Mouse (Mus musculus) bone marrow, adult 2 months (tissue): ENCODE results near the gene Tcf20. TPM values are rescaled to one million over a fixed set of nuclear protein-coding genes. Genes with fewer than 3 reads are reported as not detected.
"Not testable (repeated sequence)": the region's sequence is repeated elsewhere in the genome, so short reads cannot be mapped to it uniquely, and the experiment has no call there.

ENCODE experiments used
- H3K27ac ChIP-seq: fragments of 200-500 bp; 2 replicates; pipeline ENCODE4 v1.5.1; 2012; ENCODE audit warnings: low read depth, mild to moderate bottlenecking, control low read depth, inconsistent platforms, low read length; ENCODE audit not compliant: control insufficient read depth, poor library complexity, insufficient read depth
- H3K4me1 ChIP-seq: fragments of 200-500 bp; 2 replicates; pipeline ENCODE4 v1.6.1; 2011; ENCODE audit warnings: low read length; ENCODE audit not compliant: control insufficient read depth, insufficient read depth
- H3K4me3 ChIP-seq: fragments of 200-500 bp; replicated peaks from 2 replicates; pipeline ENCODE3; 2011; ENCODE audit warnings: mild to moderate bottlenecking, low read depth, low read length, control low read depth; ENCODE audit not compliant: control insufficient read depth
- CTCF ChIP-seq: fragments of 200-500 bp; IDR thresholded peaks from 2 replicates; pipeline ENCODE4 v1.5.1; 2011; ENCODE audit warnings: low read length, control low read depth; ENCODE audit not compliant: control insufficient read depth, insufficient read depth
- POLR2A ChIP-seq: fragments of 200-500 bp; IDR thresholded peaks from 2 replicates; pipeline ENCODE4 v1.6.1; 2011; ENCODE audit warnings: low read depth, mild to moderate bottlenecking, control low read depth, low read length, borderline replicate concordance; ENCODE audit not compliant: control insufficient read depth
- WGBS: fragments of 180-500 bp; shearing (Covaris S2); methylation state at CpG from one replicate; pipeline ENCODE4 v1.1.7; 2018; 5-methylcytosine and 5-hydroxymethylcytosine counted together
- polyA plus RNA-seq: library from polyadenylated mRNA; stranded (reverse); fragments of >200 nt; gene quantifications from 2 replicates; pipeline ENCODE4 v1.2.4, GENCODE M21; 2011; ENCODE audit warnings: low replicate concordance; ENCODE audit not compliant: missing spikeins, insufficient read depth, insufficient read length

Gene Tcf20
- polyA plus RNA-seq, 1 experiment = 26.4 TPM

DNA sequence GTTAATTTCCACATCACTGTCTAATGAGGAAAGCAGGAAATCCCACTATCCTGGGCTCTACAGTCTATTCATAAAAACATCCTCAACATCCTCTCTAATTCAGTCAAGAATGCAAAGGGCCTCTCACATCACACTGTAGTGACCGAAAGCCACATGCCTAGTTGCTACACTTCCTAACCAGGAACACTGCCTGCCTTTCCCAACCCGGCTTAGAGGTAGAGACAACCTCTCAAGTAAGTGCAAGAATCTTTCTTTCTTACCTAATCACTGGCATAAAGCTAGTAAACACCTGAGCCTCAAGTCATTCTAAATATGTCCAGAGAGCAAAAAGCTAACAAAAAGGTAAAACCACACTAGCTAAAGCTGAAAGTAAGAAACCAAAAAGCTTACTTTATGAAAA is 110.8 kb downstream of the Tcf20 start:
- Histone ChIP-seq H3K27ac (no peak overlapping the region), H3K4me3 (no peak overlapping the region), H3K4me1 (no peaks in the 10 kb centered on the region; the same call in 1 of the 2 replicates)
- WGBS = 43% methylated on average over 2 of the region's 2 CpGs
- TF ChIP-seq POLR2A (no peak), CTCF (no peak)

DNA sequence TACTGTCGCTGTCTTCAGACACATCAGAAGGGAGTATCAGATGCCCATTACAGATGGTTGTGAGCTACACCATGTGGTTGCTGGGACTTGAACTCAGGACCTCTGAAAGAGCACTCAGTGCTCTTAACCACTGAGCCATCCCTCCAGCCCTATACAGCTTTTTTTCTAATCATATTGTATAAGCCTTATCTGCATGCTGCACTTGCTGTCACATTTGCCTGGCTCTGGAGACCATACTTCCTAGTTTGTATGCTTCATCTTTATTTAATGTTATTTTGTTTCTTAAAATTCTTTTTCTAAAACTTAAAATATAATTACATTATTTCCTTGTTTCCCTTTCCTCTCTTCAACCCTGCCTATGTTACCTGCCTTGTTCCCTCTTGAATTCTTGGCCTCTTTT is 115.6 kb downstream of the Tcf20 start:
- no peak overlapping the region for H3K27ac ChIP-seq
- no peak overlapping the region for H3K4me3 ChIP-seq
- TF ChIP-seq POLR2A = no peak
- 95% methylated on average over 1 of the region's 1 CpGs for WGBS
- peaks cover 2% of the 10 kb centered on the region; the same call in 1 of the 2 replicates for H3K4me1 ChIP-seq

DNA sequence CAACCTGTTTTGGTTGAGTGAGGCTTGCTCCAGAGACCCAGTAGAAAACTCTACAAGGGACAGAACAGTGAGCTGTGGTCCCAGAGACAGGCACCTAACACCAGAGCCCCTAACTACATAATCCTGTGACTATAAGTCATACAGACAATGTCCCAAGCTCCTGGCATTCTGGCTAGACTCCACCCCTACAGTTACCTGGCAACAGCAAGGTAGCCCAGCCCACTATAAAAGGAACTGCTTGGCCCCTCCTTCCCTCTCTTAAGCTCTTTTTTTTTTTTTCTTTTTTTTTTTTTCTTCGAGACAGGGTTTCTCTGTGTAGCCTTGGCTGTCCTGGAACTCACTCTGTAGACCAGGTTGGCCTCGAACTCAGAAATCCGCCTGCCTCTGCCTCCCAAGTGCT is 121.4 kb downstream of the Tcf20 start:
- not testable (repeated sequence) for H3K4me1 ChIP-seq
- WGBS = 88% methylated on average over 3 of the region's 3 CpGs

DNA sequence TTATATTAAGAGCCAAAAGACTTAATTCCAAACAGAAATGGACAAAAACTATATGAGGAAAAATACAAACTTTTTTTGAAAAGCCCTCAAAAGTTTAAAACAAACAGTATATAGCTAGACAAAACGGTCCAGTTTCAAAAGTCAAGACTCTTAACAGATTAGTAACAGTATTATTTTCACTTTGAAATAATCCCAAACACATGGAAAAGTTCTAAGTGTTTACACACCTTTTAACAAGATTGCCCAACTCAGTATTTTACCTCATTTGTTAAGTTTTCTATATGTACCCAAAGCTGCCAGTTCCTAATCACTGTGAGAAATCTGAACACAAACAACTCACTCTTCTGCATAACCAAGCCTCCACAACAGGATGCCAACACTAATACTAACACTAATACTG is 124.0 kb downstream of the Tcf20 start:
- Histone ChIP-seq H3K27ac (no peak overlapping the region), H3K4me3 (no peak overlapping the region), H3K4me1 (no peaks in the 10 kb centered on the region)
- TF ChIP-seq POLR2A (no peak), CTCF (no peak)
- WGBS = 85% methylated on average over 1 of the region's 1 CpGs

More for the DNA sequence above, 121.4 kb downstream of the Tcf20 start:
- not testable (repeated sequence) for H3K27ac ChIP-seq, H3K4me3 ChIP-seq

DNA sequence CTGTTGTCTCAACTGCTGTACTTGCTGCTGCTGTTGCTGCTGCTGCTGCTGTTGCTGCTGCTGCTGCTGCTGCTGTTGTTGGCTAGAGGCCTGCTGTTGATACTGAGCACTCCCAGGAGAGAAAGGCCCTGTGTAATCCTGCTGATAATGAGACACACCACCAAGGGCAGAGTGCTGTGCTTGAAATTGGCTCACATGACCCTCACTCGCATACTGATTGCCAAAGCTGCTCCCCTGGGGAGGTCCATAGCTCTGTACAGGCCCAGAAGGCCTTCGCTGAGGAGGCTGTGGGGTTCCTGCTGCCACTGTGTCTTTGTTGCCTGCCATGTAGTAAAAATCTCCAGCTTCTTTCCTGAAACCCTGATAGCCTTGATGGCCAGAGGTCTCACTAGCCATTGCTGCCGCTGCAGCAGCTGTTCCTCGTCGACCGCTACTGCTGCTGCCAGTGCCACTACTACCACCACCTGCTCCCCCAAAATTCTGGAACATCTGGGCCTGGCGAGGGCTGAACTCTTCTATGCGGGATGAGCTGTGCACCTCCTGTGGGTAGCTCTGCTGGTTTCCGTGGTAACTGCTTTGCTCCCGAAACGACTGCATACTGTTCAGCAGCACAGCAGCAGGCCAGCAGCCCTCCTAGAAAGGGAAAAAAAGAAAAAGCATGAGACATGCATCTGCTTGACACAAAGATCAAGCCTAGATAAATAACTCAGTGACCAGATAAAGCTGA is 130.9 kb downstream of the Tcf20 start:
- WGBS = 85% methylated on average over 11 of the region's 11 CpGs
- TF ChIP-seq POLR2A = no peak
- TF ChIP-seq CTCF = no peak
- no peaks in the 10 kb centered on the region for H3K4me1 ChIP-seq

DNA sequence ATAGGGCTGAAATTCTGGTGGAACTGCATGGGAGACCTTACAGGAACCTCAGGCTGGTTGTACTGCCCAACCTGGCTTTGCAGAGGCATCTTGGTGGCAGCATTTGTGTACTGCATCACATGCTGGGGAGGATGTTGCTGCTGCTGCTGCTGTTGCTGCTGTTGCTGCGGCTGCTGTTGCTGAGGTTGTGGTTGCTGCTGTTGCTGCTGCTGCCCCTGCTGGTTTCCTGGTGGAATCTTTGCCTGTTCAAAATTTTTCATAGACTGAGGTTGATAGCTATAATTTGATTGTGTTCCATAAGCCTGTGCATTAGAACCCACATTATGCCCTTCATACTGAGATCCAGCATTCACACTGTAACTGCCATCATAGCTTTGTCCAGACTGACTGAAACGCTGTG is 131.6 kb downstream of the Tcf20 start:
- H3K4me1 ChIP-seq = no peaks in the 10 kb centered on the region
- no peak overlapping the region for H3K4me3 ChIP-seq
- 82% methylated on average over 2 of the region's 2 CpGs for WGBS
- no peak overlapping the region for H3K27ac ChIP-seq
- TF ChIP-seq POLR2A = no peak
- TF ChIP-seq CTCF = no peak

More for the DNA sequence above, 130.9 kb downstream of the Tcf20 start:
- H3K27ac ChIP-seq = no peak overlapping the region
- H3K4me3 ChIP-seq = no peak overlapping the region

DNA sequence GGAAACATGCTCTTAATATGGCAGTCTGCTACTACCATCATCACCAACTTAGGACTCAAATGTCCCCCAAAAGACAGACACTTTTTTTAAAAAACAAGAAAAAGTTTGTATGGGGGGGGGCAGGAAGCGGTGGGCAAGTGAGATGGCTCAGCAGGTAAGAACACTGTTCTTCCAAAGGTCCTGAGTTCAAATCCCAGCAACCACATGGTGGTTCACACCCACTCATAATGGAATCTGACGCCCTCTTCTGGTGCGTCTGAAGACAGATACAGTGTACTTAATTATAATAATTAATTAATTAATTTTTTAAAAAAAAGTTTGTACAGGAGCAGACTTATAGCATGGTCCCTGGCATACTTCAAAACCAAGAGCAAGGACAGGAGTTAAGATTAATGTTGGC is 148.5 kb downstream of the Tcf20 start:
- Histone ChIP-seq H3K4me1 (no peaks in the 10 kb centered on the region), H3K27ac (no peak overlapping the region), H3K4me3 (no peak overlapping the region)
- 91% methylated on average over 3 of the region's 3 CpGs for WGBS
- TF ChIP-seq POLR2A (no peak), CTCF (no peak)

DNA sequence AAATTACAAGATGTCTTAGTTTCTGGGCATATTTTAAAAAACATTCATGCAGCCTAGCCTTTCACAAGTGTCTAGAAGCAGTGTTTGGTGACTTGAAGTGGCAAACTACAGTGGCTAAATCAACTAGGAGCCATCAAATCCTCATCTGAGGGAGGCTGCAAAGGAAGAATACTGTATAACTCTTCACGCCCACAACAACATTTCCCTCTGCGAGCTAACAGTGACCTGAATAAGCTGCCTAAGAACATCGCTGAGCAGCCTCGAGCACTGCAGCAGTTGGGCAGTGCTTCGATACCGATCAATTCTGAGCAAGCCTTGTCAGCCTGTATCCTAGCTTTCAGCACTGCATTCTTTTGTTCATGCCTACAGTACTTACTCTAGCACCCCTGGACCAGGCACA is 157.8 kb downstream of the Tcf20 start:
- TF ChIP-seq POLR2A (no peak), CTCF (no peak)
- 93% methylated on average over 6 of the region's 6 CpGs for WGBS
- no peak overlapping the region for H3K4me3 ChIP-seq
- peaks cover 2% of the 10 kb centered on the region; the same call in 1 of the 2 replicates for H3K4me1 ChIP-seq
- H3K27ac ChIP-seq = no peak overlapping the region

DNA sequence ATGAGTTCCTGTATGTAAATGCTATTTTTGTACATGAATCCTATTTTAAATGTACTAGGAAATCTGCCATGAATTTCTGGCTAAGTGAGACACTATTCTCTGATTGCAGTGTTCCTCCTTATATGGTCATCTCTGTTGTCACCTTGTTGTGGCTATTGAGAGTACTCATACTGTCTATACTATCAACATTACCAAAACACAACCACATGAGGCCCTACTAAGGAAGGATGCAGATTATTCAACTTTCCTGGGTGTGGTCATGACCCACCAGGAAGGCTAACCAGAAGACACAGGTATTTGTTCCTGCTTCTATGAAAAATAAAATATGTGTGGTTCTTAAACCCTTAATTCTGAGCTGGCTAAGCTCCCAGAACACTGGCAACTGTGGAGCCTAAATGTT is 161.8 kb downstream of the Tcf20 start:
- Histone ChIP-seq H3K4me3 (no peak overlapping the region), H3K27ac (no peak overlapping the region), H3K4me1 (peaks cover 2% of the 10 kb centered on the region; the same call in 1 of the 2 replicates)
- TF ChIP-seq POLR2A (no peak), CTCF (no peak)
